Mouse (Mus musculus): Measurements from ENCODE around the gene Col26a1. TPM values are rescaled to one million over a fixed set of nuclear protein-coding genes. Genes with fewer than 3 reads are reported as not detected.
"Not testable (repeated sequence)": the region's sequence is repeated elsewhere in the genome, so short reads cannot be mapped to it uniquely, and the experiment has no call there.

Col26a1 gene
- polyA plus RNA-seq, 1 experiment from 2014 or later: 1.6 TPM

DNA sequence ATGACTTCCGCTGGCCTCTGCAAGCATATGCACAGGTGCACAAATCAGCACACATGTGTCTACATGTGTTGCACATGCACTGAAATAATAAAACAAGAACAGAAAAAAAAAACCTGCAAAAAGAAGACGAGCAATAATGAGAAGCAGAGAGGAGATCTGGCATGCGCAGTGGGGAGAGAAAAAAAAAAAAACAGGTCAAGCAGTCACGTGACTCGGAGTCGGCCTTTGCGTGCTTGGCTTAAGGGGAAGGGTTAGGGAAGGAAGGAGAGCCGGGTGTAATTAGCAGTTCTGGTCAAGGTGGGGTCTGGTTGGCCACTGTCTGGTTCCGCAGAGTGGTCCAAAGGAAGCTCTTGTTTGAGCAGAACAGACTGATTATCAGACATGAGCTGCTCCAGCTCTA, 115.7 kb downstream of the Col26a1 start:
- DNase-seq (ENCODE audit: low spot score): no peak
- no peaks in the 10 kb centered on the region for H3K9me3 ChIP-seq (ENCODE audit: low read length)
- H3K4me1 ChIP-seq (ENCODE audit: insufficient read depth, low read depth, low read length): no peaks in the 10 kb centered on the region
- TF ChIP-seq CTCF (IDR thresholded peaks at IDR 0.05) (no peak), EP300 (IDR thresholded peaks at IDR 0.05) (no peak)
- no peak overlapping the region for H3K27ac ChIP-seq (ENCODE audit: low read length)
- no peak overlapping the region for H3K9ac ChIP-seq (replicated peaks; ENCODE audit: low read depth)
- WGBS: 71% methylated on average over 9 of the region's 9 CpGs
- no peak overlapping the region for H3K4me3 ChIP-seq (ENCODE audit: low read depth, low read length)
- no peak for ATAC-seq
- H3K27me3 ChIP-seq (replicated peaks; ENCODE audit: insufficient read depth, low read length): no peaks in the 10 kb centered on the region
- H3K4me2 ChIP-seq (replicated peaks; ENCODE audit: low read depth, low read length): no peak overlapping the region
- H3K36me3 ChIP-seq (ENCODE audit: insufficient read depth, low read length): no peaks in the 10 kb centered on the region

DNA sequence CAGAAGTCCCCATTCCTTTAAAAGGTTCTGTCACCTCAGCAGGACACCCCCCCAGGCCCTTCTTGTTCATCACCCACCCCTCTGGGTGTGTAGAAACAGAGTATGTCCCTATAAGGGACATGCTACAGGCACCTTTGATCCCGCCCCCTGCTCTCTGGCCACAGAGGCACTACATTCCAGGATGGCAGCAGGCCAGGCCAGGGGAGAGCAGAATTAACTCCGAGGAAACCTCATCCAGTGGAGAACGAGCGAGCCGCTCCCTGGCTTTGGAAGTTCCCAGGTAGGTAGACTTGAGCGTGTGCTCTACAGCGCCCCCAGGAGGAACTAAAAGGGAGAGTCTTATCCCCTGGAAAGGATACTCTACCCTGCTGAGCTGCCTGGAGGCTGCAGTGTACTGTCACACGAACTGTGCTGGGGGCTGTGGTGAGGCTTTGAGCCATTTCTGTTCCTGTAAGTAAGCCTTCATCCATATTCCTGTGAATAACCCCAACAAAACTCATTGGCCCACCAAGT, 118.8 kb downstream of the Col26a1 start:
- TF ChIP-seq CTCF (IDR thresholded peaks at IDR 0.05): peak; percentile 52
- no peak for TF ChIP-seq EP300 (IDR thresholded peaks at IDR 0.05)
- no peak overlapping the region for H3K27ac ChIP-seq (ENCODE audit: low read length)
- no peak overlapping the region for H3K4me3 ChIP-seq (ENCODE audit: low read depth, low read length)
- no peaks in the 10 kb centered on the region for H3K4me1 ChIP-seq (ENCODE audit: insufficient read depth, low read depth, low read length)
- DNase-seq (ENCODE audit: low spot score) (peak; percentile 42), ATAC-seq (0 out of 2 replicates have a peak, but pooled peaks have one; percentile 19)
- WGBS: 35% methylated on average over 8 of the region's 8 CpGs
- H3K27me3 ChIP-seq (replicated peaks; ENCODE audit: insufficient read depth, low read length): no peaks in the 10 kb centered on the region
- no peak overlapping the region for H3K4me2 ChIP-seq (replicated peaks; ENCODE audit: low read depth, low read length)
- H3K9me3 ChIP-seq (ENCODE audit: low read length): no peaks in the 10 kb centered on the region
- H3K9ac ChIP-seq (replicated peaks; ENCODE audit: low read depth): no peak overlapping the region
- no peaks in the 10 kb centered on the region for H3K36me3 ChIP-seq (ENCODE audit: insufficient read depth, low read length)

- no peaks in the 10 kb centered on the region for H3K4me1 ChIP-seq (ENCODE audit: insufficient read depth, low read depth, low read length)
- H3K9ac ChIP-seq (replicated peaks; ENCODE audit: low read depth): no peak overlapping the region
- no peak overlapping the region for H3K4me3 ChIP-seq (ENCODE audit: low read depth, low read length)
- 50% methylated on average over 6 of the region's 6 CpGs for WGBS
- H3K27me3 ChIP-seq (replicated peaks; ENCODE audit: insufficient read depth, low read length): no peaks in the 10 kb centered on the region
- no peaks in the 10 kb centered on the region for H3K9me3 ChIP-seq (ENCODE audit: low read length)
- DNase-seq (ENCODE audit: low spot score) (no peak), ATAC-seq (no peak)
- no peak overlapping the region for H3K4me2 ChIP-seq (replicated peaks; ENCODE audit: low read depth, low read length)
- TF ChIP-seq CTCF (IDR thresholded peaks at IDR 0.05) (no peak), EP300 (IDR thresholded peaks at IDR 0.05) (no peak)
- H3K36me3 ChIP-seq (ENCODE audit: insufficient read depth, low read length): no peaks in the 10 kb centered on the region
- no peak overlapping the region for H3K27ac ChIP-seq (ENCODE audit: low read length)
These were observed 122.7 kb downstream of the Col26a1 start for GRCm38 (mm10) chr5:136760345-136760744.

GRCm38 (mm10) chr5:136759781-136760180, 123.2 kb downstream of the Col26a1 start:
- DNase-seq (ENCODE audit: low spot score): no peak
- H3K27me3 ChIP-seq (replicated peaks; ENCODE audit: insufficient read depth, low read length): no peaks in the 10 kb centered on the region
- no peak overlapping the region for H3K4me2 ChIP-seq (replicated peaks; ENCODE audit: low read depth, low read length)
- H3K27ac ChIP-seq (ENCODE audit: low read length): no peak overlapping the region
- no peak for ATAC-seq
- no peak overlapping the region for H3K9ac ChIP-seq (replicated peaks; ENCODE audit: low read depth)
- no peaks in the 10 kb centered on the region for H3K4me1 ChIP-seq (ENCODE audit: insufficient read depth, low read depth, low read length)
- no peaks in the 10 kb centered on the region for H3K9me3 ChIP-seq (ENCODE audit: low read length)
- WGBS: 46% methylated on average over 6 of the region's 6 CpGs
- TF ChIP-seq CTCF (IDR thresholded peaks at IDR 0.05) (peak; percentile 70), EP300 (IDR thresholded peaks at IDR 0.05) (no peak)
- no peaks in the 10 kb centered on the region for H3K36me3 ChIP-seq (ENCODE audit: insufficient read depth, low read length)
- no peak overlapping the region for H3K4me3 ChIP-seq (ENCODE audit: low read depth, low read length)

DNA sequence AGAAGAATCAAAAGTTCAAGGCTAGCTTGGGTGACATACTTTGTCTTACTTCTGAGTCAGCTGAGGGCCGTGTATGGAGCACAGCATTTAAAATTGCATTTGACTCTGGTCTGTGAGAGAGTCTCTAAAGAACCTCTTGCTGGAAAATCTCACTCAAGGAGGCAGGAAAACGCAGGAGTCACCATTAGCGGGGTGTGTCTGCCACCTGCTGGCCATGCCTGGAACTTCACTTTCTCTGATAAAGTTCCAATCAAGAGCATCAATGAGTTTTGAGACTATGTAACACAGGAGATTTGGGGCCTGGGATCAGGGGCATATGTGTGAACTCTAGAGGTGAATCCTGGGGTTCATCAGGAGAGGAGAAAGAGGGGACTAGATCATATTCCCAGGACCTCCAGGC, 127.3 kb downstream of the Col26a1 start:
- DNase-seq (ENCODE audit: low spot score): peak; percentile 76
- H3K9me3 ChIP-seq (ENCODE audit: low read length): no peaks in the 10 kb centered on the region
- ATAC-seq: no peak; the same call in 1 of the 2 replicates
- H3K4me3 ChIP-seq (ENCODE audit: low read depth, low read length): no peak overlapping the region
- no peak overlapping the region for H3K4me2 ChIP-seq (replicated peaks; ENCODE audit: low read depth, low read length)
- H3K27ac ChIP-seq (ENCODE audit: low read length): no peak overlapping the region
- H3K27me3 ChIP-seq (replicated peaks; ENCODE audit: insufficient read depth, low read length): no peaks in the 10 kb centered on the region
- no peak overlapping the region for H3K9ac ChIP-seq (replicated peaks; ENCODE audit: low read depth)
- no peaks in the 10 kb centered on the region for H3K36me3 ChIP-seq (ENCODE audit: insufficient read depth, low read length)
- no peaks in the 10 kb centered on the region for H3K4me1 ChIP-seq (ENCODE audit: insufficient read depth, low read depth, low read length)
- 3% methylated on average over 3 of the region's 3 CpGs for WGBS
- no peak for TF ChIP-seq EP300 (IDR thresholded peaks at IDR 0.05)
- peak; percentile 91 for TF ChIP-seq CTCF (IDR thresholded peaks at IDR 0.05)

GRCm38 (mm10) chr5:136754053-136754591, 128.9 kb downstream of the Col26a1 start:
- no peak overlapping the region for H3K4me3 ChIP-seq (ENCODE audit: low read depth, low read length)
- TF ChIP-seq CTCF (IDR thresholded peaks at IDR 0.05) (no peak), EP300 (IDR thresholded peaks at IDR 0.05) (no peak)
- H3K36me3 ChIP-seq (ENCODE audit: insufficient read depth, low read length): no peaks in the 10 kb centered on the region
- no peak for DNase-seq (ENCODE audit: low spot score)
- H3K4me1 ChIP-seq (ENCODE audit: insufficient read depth, low read depth, low read length): no peaks in the 10 kb centered on the region
- H3K27me3 ChIP-seq (replicated peaks; ENCODE audit: insufficient read depth, low read length): no peaks in the 10 kb centered on the region
- no peak for ATAC-seq
- H3K9ac ChIP-seq (replicated peaks; ENCODE audit: low read depth): no peak overlapping the region
- H3K27ac ChIP-seq (ENCODE audit: low read length): no peak overlapping the region
- H3K9me3 ChIP-seq (ENCODE audit: low read length): no peaks in the 10 kb centered on the region
- H3K4me2 ChIP-seq (replicated peaks; ENCODE audit: low read depth, low read length): no peak overlapping the region
- 57% methylated on average over 14 of the region's 14 CpGs for WGBS

DNA sequence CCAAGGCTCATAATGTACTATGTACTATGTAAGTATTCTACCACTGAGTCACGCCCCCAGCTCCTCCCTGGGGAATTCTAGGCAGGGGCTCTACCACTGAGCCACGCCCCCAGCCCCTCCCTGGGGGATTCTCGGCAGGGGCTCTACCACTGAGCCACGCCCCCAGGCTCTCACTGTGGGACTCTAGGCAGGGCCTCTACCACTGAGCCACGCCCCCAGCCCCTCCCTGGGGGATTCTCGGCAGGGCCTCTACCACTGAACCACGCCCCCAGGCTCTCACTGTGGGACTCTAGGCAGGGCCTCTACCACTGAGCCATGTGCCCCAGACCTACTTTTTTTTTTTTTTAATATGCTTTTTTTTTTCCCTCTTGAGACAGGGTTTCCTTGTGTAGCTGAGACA, 129.8 kb downstream of the Col26a1 start:
- H3K4me3 ChIP-seq (ENCODE audit: low read depth, low read length); H3K9me3 ChIP-seq (ENCODE audit: low read length); H3K4me2 ChIP-seq (replicated peaks; ENCODE audit: low read depth, low read length); H3K27ac ChIP-seq (ENCODE audit: low read length); H3K36me3 ChIP-seq (ENCODE audit: insufficient read depth, low read length); ATAC-seq; DNase-seq (ENCODE audit: low spot score); H3K9ac ChIP-seq (replicated peaks; ENCODE audit: low read depth); H3K27me3 ChIP-seq (replicated peaks; ENCODE audit: insufficient read depth, low read length); H3K4me1 ChIP-seq (ENCODE audit: insufficient read depth, low read depth, low read length): not testable (repeated sequence)
- 61% methylated on average over 7 of the region's 7 CpGs for WGBS

Data from lung, postnatal 0 days (tissue).